Mouse (Mus musculus): Measurements from ENCODE around the gene Veph1. TPM values are rescaled to one million over a fixed set of nuclear protein-coding genes. Genes with fewer than 3 reads are reported as not detected.

The Veph1 gene
- total RNA-seq, 2 experiments from 2014 or later: not detected

GRCm38 (mm10) chr3:66129689-66130088 lies 166.9 kb downstream of the Veph1 start:
- intact Hi-C loops (cut with DNase I): no loop called here
- DNase-seq: no peak

- intact Hi-C loops (cut with DNase I): no loop called here
- DNase-seq: no peak
These were observed 191.1 kb downstream of the Veph1 start for GRCm38 (mm10) chr3:66105493-66105892.

GRCm38 (mm10) chr3:66102599-66102932 lies 194.1 kb downstream of the Veph1 start:
- DNase-seq: no peak

GRCm38 (mm10) chr3:66101809-66102598 lies 194.6 kb downstream of the Veph1 start:
- DNase-seq: no peak
- intact Hi-C loops (cut with DNase I): no loop called here

More at GRCm38 (mm10) chr3:66102599-66102932, 194.1 kb downstream of the Veph1 start:
- intact Hi-C loops (cut with DNase I): no loop called here

GRCm38 (mm10) chr3:66101074-66101473 lies 195.6 kb downstream of the Veph1 start:
- no peak for DNase-seq
- intact Hi-C loops (cut with DNase I): no loop called here

- no peak for DNase-seq
- intact Hi-C loops (cut with DNase I): no loop called here
These were observed 204.9 kb downstream of the Veph1 start for GRCm38 (mm10) chr3:66091746-66092145.

GRCm38 (mm10) chr3:66087608-66088007 lies 209.0 kb downstream of the Veph1 start:
- no peak for DNase-seq
- intact Hi-C loops (cut with DNase I): no loop called here

GRCm38 (mm10) chr3:66083856-66084255 lies 212.8 kb downstream of the Veph1 start:
- intact Hi-C loops (cut with DNase I): no loop called here
- no peak for DNase-seq

- intact Hi-C loops (cut with DNase I): no loop called here
- no peak for DNase-seq
These were observed 213.2 kb downstream of the Veph1 start for GRCm38 (mm10) chr3:66083407-66083806.

GRCm38 (mm10) chr3:66082975-66083374 lies 213.7 kb downstream of the Veph1 start:
- DNase-seq: no peak
- intact Hi-C loops (cut with DNase I): no loop called here

- DNase-seq: no peak
- intact Hi-C loops (cut with DNase I): no loop called here
These were observed 215.3 kb downstream of the Veph1 start for GRCm38 (mm10) chr3:66081363-66081736.

- intact Hi-C loops (cut with DNase I): no loop called here
These were observed 215.8 kb downstream of the Veph1 start for GRCm38 (mm10) chr3:66080631-66081362.

GRCm38 (mm10) chr3:66079886-66080285 lies 216.8 kb downstream of the Veph1 start:
- intact Hi-C loops (cut with DNase I): no loop called here

More at GRCm38 (mm10) chr3:66080631-66081362, 215.8 kb downstream of the Veph1 start:
- DNase-seq: no peak

GRCm38 (mm10) chr3:66078898-66079537 lies 217.6 kb downstream of the Veph1 start:
- DNase-seq: no peak
- intact Hi-C loops (cut with DNase I): no loop called here

More at GRCm38 (mm10) chr3:66079886-66080285, 216.8 kb downstream of the Veph1 start:
- DNase-seq: no peak

GRCm38 (mm10) chr3:66078026-66078721 lies 218.5 kb downstream of the Veph1 start:
- intact Hi-C loops (cut with DNase I): no loop called here
- peak; percentile 43 to 45 for DNase-seq

GRCm38 (mm10) chr3:66070274-66070673 lies 226.4 kb downstream of the Veph1 start:
- intact Hi-C loops (cut with DNase I): no loop called here

GRCm38 (mm10) chr3:66063881-66064280 lies 232.8 kb downstream of the Veph1 start:
- no peak for DNase-seq
- intact Hi-C loops (cut with DNase I): loop anchor here (5.0 kb wide), 1 partner anchor 173 kb away; no protein-coding TSS in a partner anchor

More at GRCm38 (mm10) chr3:66070274-66070673, 226.4 kb downstream of the Veph1 start:
- DNase-seq: no peak

GRCm38 (mm10) chr3:66056912-66057311 lies 239.7 kb downstream of the Veph1 start:
- intact Hi-C loops (cut with DNase I): no loop called here
- DNase-seq: no peak

GRCm38 (mm10) chr3:66055652-66056051 lies 241.0 kb downstream of the Veph1 start:
- intact Hi-C loops (cut with DNase I): no loop called here
- DNase-seq: no peak

- intact Hi-C loops (cut with DNase I): no loop called here
- DNase-seq: no peak
These were observed 246.3 kb downstream of the Veph1 start for GRCm38 (mm10) chr3:66050092-66050886.

All from gastrocnemius, postnatal 36 days (tissue).